Comparison of ENCODE assay signal across 8 mouse cellular contexts in genomic region chr7:19459144-19459870, GRCm38 (mm10). TPM values are rescaled to one million over a fixed set of nuclear protein-coding genes. Genes with fewer than 3 reads are reported as not detected.
A peak's percentile ranks its signal among the peaks of the same experiment; 100 is the strongest.
DNase-seq lines count a peak whose midpoint lies in the region; ATAC-seq and TF ChIP-seq lines count a peak whose summit lies in the region.

No protein-coding gene starts in this region.

- H3K27me3 ChIP-seq in thymus, adult 2 months (ENCODE audit: control insufficient read depth, insufficient read depth, low read length): no peaks in the 10 kb centered on the region
- no peaks in the 10 kb centered on the region for H3K27me3 ChIP-seq in limb, embryonic 14.5 days (ENCODE audit: control insufficient read depth, insufficient read depth, low read length)
- H3K27me3 ChIP-seq in stomach, postnatal 0 days (ENCODE audit: control insufficient read depth, insufficient read depth, low read length): no peaks in the 10 kb centered on the region

- TF ChIP-seq POLR2A in thymus, adult 2 months (IDR thresholded peaks at IDR 0.05; ENCODE audit: control insufficient read depth, extremely low read depth, insufficient read depth, low read length, poor library complexity): no peak
- TF ChIP-seq POLR2A in limb, embryonic 14.5 days (IDR thresholded peaks at IDR 0.05; ENCODE audit: borderline replicate concordance, extremely low read depth, insufficient read depth, insufficient read length): no peak

- H3K4me1 ChIP-seq in thymus, adult 2 months (replicated peaks; ENCODE audit: control insufficient read depth, insufficient read depth, low read length): peaks cover 19% of the 10 kb centered on the region
- H3K4me1 ChIP-seq in limb, embryonic 14.5 days (ENCODE audit: control insufficient read depth, insufficient read depth, low read length): peaks cover 16% of the 10 kb centered on the region; the same call in 1 of the 2 replicates
- 0 out of 2 replicates have a peak, but pooled peaks cover 4% of the 10 kb centered on the region for H3K4me1 ChIP-seq in stomach, postnatal 0 days (replicated peaks; ENCODE audit: control insufficient read depth, insufficient read depth)

- peak overlapping the region; percentile 65 for H3K4me2 ChIP-seq in limb, embryonic 14.5 days (replicated peaks; ENCODE audit: low read depth, low read length, severe bottlenecking)
- H3K4me2 ChIP-seq in stomach, postnatal 0 days (replicated peaks; ENCODE audit: low read depth): peak overlapping the region; percentile 96

- H3K36me3 ChIP-seq in thymus, adult 2 months (ENCODE audit: control insufficient read depth, insufficient read depth, low read length): no peaks in the 10 kb centered on the region
- H3K36me3 ChIP-seq in limb, embryonic 14.5 days (ENCODE audit: control insufficient read depth, insufficient read depth, low read length): peaks cover 9% of the 10 kb centered on the region; the same call in 1 of the 2 replicates
- no peaks in the 10 kb centered on the region for H3K36me3 ChIP-seq in stomach, postnatal 0 days (ENCODE audit: control insufficient read depth, insufficient read depth, low read length)

- ATAC-seq in limb, embryonic 14.5 days (ENCODE audit: low FRiP score, low read depth): no peak
- ATAC-seq in stomach, postnatal 0 days (ENCODE audit: low FRiP score, low TSS enrichment): no peak

- H3K27ac ChIP-seq in thymus, adult 2 months (ENCODE audit: control insufficient read depth, insufficient read depth, low read length): 0 out of 2 replicates have a peak overlapping the region, but pooled peaks have one; percentile 24
- peak overlapping the region; percentile 73; the same call in 1 of the 2 replicates for H3K27ac ChIP-seq in limb, embryonic 14.5 days (replicated peaks; ENCODE audit: low read depth, low read length)
- peak overlapping the region; percentile 81 for H3K27ac ChIP-seq in stomach, postnatal 0 days (replicated peaks)

- TF ChIP-seq EP300 in stomach, postnatal 0 days (optimal IDR thresholded peaks at IDR 0.05): no peak

- peak overlapping the region; percentile 68 for H3K4me3 ChIP-seq in thymus, adult 2 months (ENCODE audit: control insufficient read depth, insufficient read depth, low read length)
- peak overlapping the region; percentile 89 for H3K4me3 ChIP-seq in limb, embryonic 14.5 days (replicated peaks; ENCODE audit: low read length)
- peak overlapping the region; percentile 78 for H3K4me3 ChIP-seq in stomach, postnatal 0 days (ENCODE audit: low read depth, low read length)

- no peak for TF ChIP-seq CTCF in thymus, adult 2 months (IDR thresholded peaks at IDR 0.05; ENCODE audit: borderline replicate concordance, control insufficient read depth, extremely low read depth, insufficient read depth, low read length, poor library complexity)
- no peak for TF ChIP-seq CTCF in stomach, postnatal 0 days (IDR thresholded peaks at IDR 0.05; ENCODE audit: low read depth)

- H3K9ac ChIP-seq in limb, embryonic 14.5 days (ENCODE audit: low read depth, low read length, severe bottlenecking): peak overlapping the region; percentile 87
- peak overlapping the region; percentile 57 for H3K9ac ChIP-seq in stomach, postnatal 0 days (ENCODE audit: low read length)

- 48% methylated on average over 6 of the region's 6 CpGs for WGBS in thymus, adult 2 months
- 19% methylated on average over 6 of the region's 6 CpGs for WGBS in limb, embryonic 14.5 days
- WGBS in stomach, postnatal 0 days: 17% methylated on average over 6 of the region's 6 CpGs

- H3K9me3 ChIP-seq in limb, embryonic 14.5 days (ENCODE audit: control insufficient read depth, low read length): no peaks in the 10 kb centered on the region
- H3K9me3 ChIP-seq in stomach, postnatal 0 days (ENCODE audit: control insufficient read depth, low read length): no peaks in the 10 kb centered on the region

- DNase-seq in cerebellum, adult 9-10 months: peak; percentile 39
- no peak for DNase-seq in cerebellum, postnatal 36 days
- DNase-seq in thymus, adult 2 months: peak; percentile 13
- DNase-seq in thymus, adult 18-20 months: no peak
- DNase-seq in limb, embryonic 14.5 days (ENCODE audit: low spot score): no peak
- no peak for DNase-seq in stomach, postnatal 0 days (ENCODE audit: low spot score)
- DNase-seq in layer of hippocampus, adult 8-10 months (ENCODE audit: low spot score in 2 of 2): no peak
- no peak for DNase-seq in cerebellum, postnatal 10 days

RNA-seq across cellular contexts. Expression of gene Mark4, which starts 0.7 kb away (rescaled TPM):
- polyA plus RNA-seq in thymus, adult 2 months (2012; rRNA removed): 36.3 and 48.8 TPM in 2 replicates
- polyA plus RNA-seq in limb, embryonic 14.5 days (2012; rRNA removed): 34.8 and 39.8 TPM in 2 replicates
- 11.5 and 13.3 TPM in 2 replicates for polyA plus RNA-seq in limb, embryonic 14.5 days (2014; fragmentation: Nextera tagmentation; extraction: Ambion mirVana)
- 5.2 and 5.3 TPM in 2 replicates for polyA plus RNA-seq in stomach, postnatal 0 days (2015; fragmentation: Nextera tagmentation; extraction: Ambion mirVana)
- total RNA-seq in layer of hippocampus, adult 8-10 months (2022): 100 to 1,000 TPM in 1 of 4 experiments, 10 to 100 TPM in 3; 87.6 to 103 (median 95.0) TPM

RNA-seq across cellular contexts. Expression of gene Exoc3l2, which starts 3.8 kb away (rescaled TPM):
- polyA plus RNA-seq in thymus, adult 2 months (2012; rRNA removed): 0.94 and 1.0 TPM in 2 replicates
- 3.5 and 4.9 TPM in 2 replicates for polyA plus RNA-seq in limb, embryonic 14.5 days (2012; rRNA removed)
- 1.6 and 1.9 TPM in 2 replicates for polyA plus RNA-seq in limb, embryonic 14.5 days (2014; fragmentation: Nextera tagmentation; extraction: Ambion mirVana)
- polyA plus RNA-seq in stomach, postnatal 0 days (2015; fragmentation: Nextera tagmentation; extraction: Ambion mirVana): 0.97 and 1.1 TPM in 2 replicates
- under 1 TPM; 0.08 to 0.41 (median 0.38) TPM for total RNA-seq in layer of hippocampus, adult 8-10 months (2022)

RNA-seq across cellular contexts. Expression of gene Bloc1s3, which starts 48.9 kb away (rescaled TPM):
- polyA plus RNA-seq in thymus, adult 2 months (2012; rRNA removed): 13.2 and 15.5 TPM in 2 replicates
- polyA plus RNA-seq in limb, embryonic 14.5 days (2012; rRNA removed): 6.2 and 8.8 TPM in 2 replicates
- polyA plus RNA-seq in limb, embryonic 14.5 days (2014; fragmentation: Nextera tagmentation; extraction: Ambion mirVana): 1.2 and 1.3 TPM in 2 replicates
- 3.2 and 3.7 TPM in 2 replicates for polyA plus RNA-seq in stomach, postnatal 0 days (2015; fragmentation: Nextera tagmentation; extraction: Ambion mirVana)
- 1 to 10 TPM; 4.7 to 6.7 (median 5.9) TPM for total RNA-seq in layer of hippocampus, adult 8-10 months (2022)

RNA-seq across cellular contexts. Expression of gene Trappc6a, which starts 48.9 kb away (rescaled TPM):
- 86.7 and 90.2 TPM in 2 replicates for polyA plus RNA-seq in thymus, adult 2 months (2012; rRNA removed)
- polyA plus RNA-seq in limb, embryonic 14.5 days (2012; rRNA removed): 58.0 and 71.6 TPM in 2 replicates
- polyA plus RNA-seq in limb, embryonic 14.5 days (2014; fragmentation: Nextera tagmentation; extraction: Ambion mirVana): 70.2 and 79.8 TPM in 2 replicates
- 113 and 123 TPM in 2 replicates for polyA plus RNA-seq in stomach, postnatal 0 days (2015; fragmentation: Nextera tagmentation; extraction: Ambion mirVana)
- total RNA-seq in layer of hippocampus, adult 8-10 months (2022): 10 to 100 TPM; 17.1 to 25.2 (median 21.6) TPM

RNA-seq across cellular contexts. Expression of gene Ckm, which starts 54.7 kb away (rescaled TPM):
- polyA plus RNA-seq in thymus, adult 2 months (2012; rRNA removed): 19.3 and 332 TPM in 2 replicates
- 89.9 and 125 TPM in 2 replicates for polyA plus RNA-seq in limb, embryonic 14.5 days (2012; rRNA removed)
- polyA plus RNA-seq in limb, embryonic 14.5 days (2014; fragmentation: Nextera tagmentation; extraction: Ambion mirVana): 35.4 and 91.5 TPM in 2 replicates
- polyA plus RNA-seq in stomach, postnatal 0 days (2015; fragmentation: Nextera tagmentation; extraction: Ambion mirVana): 42.1 and 43.6 TPM in 2 replicates
- 1 to 10 TPM in 1 of 4 experiments, under 1 TPM in 1, not detected in 2; 0.18 to 4.8 TPM for total RNA-seq in layer of hippocampus, adult 8-10 months (2022)

Comparison
In these comparisons a context has a peak if more than half of its experiments do, and no peak if none do; other contexts are left out.
1. DNase-seq: peak in cerebellum, adult 9-10 months (single experiment) and thymus, adult 2 months (single experiment); none in cerebellum, postnatal 36 days (0 of 2), thymus, adult 18-20 months (0 of 2), limb, embryonic 14.5 days (single experiment), stomach, postnatal 0 days (single experiment), layer of hippocampus, adult 8-10 months (0 of 2) and cerebellum, postnatal 10 days (0 of 2).
2. H3K27ac ChIP-seq: peak in every context shown above with its lines; median percentile 81 in stomach, postnatal 0 days; 73 in limb, embryonic 14.5 days; 24 in thymus, adult 2 months.
3. Peak in every context shown above with its lines, with median percentiles within 50 percentile points of each other: H3K4me3 ChIP-seq.